Mouse (Mus musculus) stomach, embryonic 16.5 days (tissue): ENCODE measurements around the gene Tnfrsf21. TPM values are rescaled to one million over a fixed set of nuclear protein-coding genes. Genes with fewer than 3 reads are reported as not detected.

ENCODE experiments used
- ATAC-seq: fragments of 200-750 bp; cut with Nextera tagmentation; 2 replicates; pipeline ENCODE4 v1.8.0; 2017; ENCODE audit warnings: moderate number of reproducible peaks, moderate TSS enrichment; ENCODE audit not compliant: insufficient read depth, low FRiP score
- H3K27ac ChIP-seq: fragments of 300-500 bp; sonication (generic); 2 replicates; pipeline ENCODE4 v1.5.1; 2014; ENCODE audit warnings: low read length
- H3K27me3 ChIP-seq: fragments of 300-500 bp; sonication (generic); 2 replicates; pipeline ENCODE4 v1.6.1; 2014; ENCODE audit warnings: low read length, control low read depth, mixed read lengths; ENCODE audit not compliant: control insufficient read depth, insufficient read depth
- H3K36me3 ChIP-seq: fragments of 300-500 bp; sonication (generic); 2 replicates; pipeline ENCODE4 v1.6.1; 2014; ENCODE audit warnings: low read length; ENCODE audit not compliant: control insufficient read depth, insufficient read depth
- H3K4me1 ChIP-seq: fragments of 300-500 bp; sonication (generic); 2 replicates; pipeline ENCODE4 v1.6.1; 2014; ENCODE audit warnings: low read length, control low read depth, mixed read lengths; ENCODE audit not compliant: control insufficient read depth, insufficient read depth
- H3K4me2 ChIP-seq: fragments of 300-500 bp; sonication (generic); 2 replicates; pipeline ENCODE4 v1.6.1; 2014; ENCODE audit warnings: low read depth, low read length, mixed read lengths
- H3K4me3 ChIP-seq: fragments of 300-500 bp; sonication (generic); replicated peaks from 2 replicates; pipeline ENCODE4 v1.5.1; 2014; ENCODE audit warnings: mild to moderate bottlenecking, low read length
- H3K9ac ChIP-seq: fragments of 300-500 bp; sonication (generic); 2 replicates; pipeline ENCODE4 v1.6.1; 2014; ENCODE audit warnings: low read length
- H3K9me3 ChIP-seq: fragments of 300-500 bp; sonication (generic); replicated peaks from 2 replicates; pipeline ENCODE4 v1.6.1; 2016; ENCODE audit warnings: low read length, control low read depth; ENCODE audit not compliant: control insufficient read depth
- WGBS: fragments of 180-500 bp; shearing (Covaris S2); extraction: QIAGEN DNeasy Blood & Tissue Kit; methylation state at CpG from one replicate; pipeline ENCODE4 v1.1.7; 2014; 5-methylcytosine and 5-hydroxymethylcytosine counted together
- polyA plus RNA-seq: library from polyadenylated mRNA; unstranded; fragments of >200 nt; fragmentation: Nextera tagmentation; extraction: Ambion mirVana; gene quantifications from 2 replicates; pipeline ENCODE4 v1.2.1, GENCODE M21; 2015

The Tnfrsf21 gene
- polyA plus RNA-seq, 1 experiment from 2014 or later: 33.9 TPM

- no peak for ATAC-seq
- Histone ChIP-seq H3K27me3 (no peaks in the 10 kb centered on the region), H3K27ac (no peak overlapping the region), H3K4me2 (no peak overlapping the region), H3K9ac (no peak overlapping the region), H3K4me3 (no peak overlapping the region), H3K36me3 (no peaks in the 10 kb centered on the region), H3K9me3 (no peaks in the 10 kb centered on the region), H3K4me1 (peaks cover 3% of the 10 kb centered on the region; the same call in 1 of the 2 replicates)
- 78% methylated on average over 5 of the region's 5 CpGs for WGBS
Measured at GRCm38 (mm10) chr17:43081225-43081624, 64.9 kb downstream of the Tnfrsf21 start.

DNA sequence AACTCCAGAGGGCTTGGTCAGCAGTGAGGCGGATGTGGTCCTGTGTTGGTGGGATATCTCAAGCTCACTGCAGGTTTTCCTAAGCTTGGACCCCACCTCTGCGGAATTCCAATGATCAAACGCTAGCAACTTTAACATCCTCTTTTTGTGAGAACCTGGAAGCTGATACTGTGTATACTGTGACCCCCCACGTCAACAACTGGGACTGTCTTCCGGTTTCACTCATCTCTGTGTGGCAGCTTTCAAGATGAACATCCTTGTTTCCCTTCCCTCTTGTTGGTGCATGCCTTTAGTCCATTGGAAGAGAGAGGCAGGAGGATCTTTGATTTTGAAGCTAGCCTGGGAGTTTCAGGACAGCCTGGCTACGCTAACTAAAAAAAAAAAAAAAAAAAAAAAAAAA lies 73.1 kb downstream of the Tnfrsf21 start:
- Histone ChIP-seq H3K4me2 (no peak overlapping the region), H3K4me3 (no peak overlapping the region), H3K9ac (no peak overlapping the region), H3K27ac (no peak overlapping the region), H3K36me3 (peaks cover 3% of the 10 kb centered on the region; the same call in 1 of the 2 replicates), H3K9me3 (no peaks in the 10 kb centered on the region), H3K27me3 (no peaks in the 10 kb centered on the region), H3K4me1 (no peaks in the 10 kb centered on the region)
- WGBS: 85% methylated on average over 6 of the region's 6 CpGs
- no peak for ATAC-seq

DNA sequence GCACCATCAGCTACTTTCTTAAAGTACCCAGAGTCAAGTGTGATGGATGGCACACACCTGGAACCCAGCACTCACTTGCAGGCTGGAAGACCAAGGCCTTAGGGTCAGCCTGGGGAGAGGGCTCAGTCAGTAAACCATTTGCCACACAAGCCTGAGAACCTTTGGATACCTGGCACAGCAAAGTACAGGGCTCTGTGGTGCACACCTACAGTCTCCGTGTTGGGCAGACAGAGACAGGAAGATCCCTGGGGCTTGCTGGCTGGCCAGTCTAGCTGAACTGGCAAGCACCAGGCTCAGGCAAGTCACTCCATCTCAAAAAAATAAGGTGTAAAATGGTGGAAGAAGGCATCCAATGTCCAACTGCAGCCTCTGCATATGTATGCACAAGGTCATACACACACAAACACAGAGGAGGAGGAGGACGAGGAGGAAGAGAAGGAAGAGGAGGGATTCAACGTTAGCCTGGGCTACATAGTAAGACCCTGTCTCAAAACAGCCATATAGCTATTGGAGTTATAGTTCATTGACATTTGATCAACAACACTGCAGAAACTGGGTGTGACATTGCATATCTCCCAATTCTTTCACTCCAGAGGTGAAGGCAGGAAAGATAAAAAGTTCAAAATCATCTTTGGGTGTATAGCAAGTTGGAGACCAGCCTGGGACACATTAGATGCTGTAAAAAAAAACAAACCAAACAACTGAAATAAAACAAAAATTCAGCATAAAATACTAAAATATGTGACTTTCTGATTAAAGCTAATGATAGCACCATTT lies 74.8 kb downstream of the Tnfrsf21 start:
- WGBS: 87% methylated on average over 3 of the region's 3 CpGs
- ATAC-seq: no peak
- Histone ChIP-seq H3K4me1 (no peaks in the 10 kb centered on the region), H3K4me2 (no peak overlapping the region), H3K27me3 (no peaks in the 10 kb centered on the region), H3K4me3 (no peak overlapping the region), H3K36me3 (peaks cover 3% of the 10 kb centered on the region; the same call in 1 of the 2 replicates), H3K9me3 (no peaks in the 10 kb centered on the region), H3K9ac (no peak overlapping the region), H3K27ac (no peak overlapping the region)

- no peaks in the 10 kb centered on the region for H3K9me3 ChIP-seq
- H3K4me3 ChIP-seq: no peak overlapping the region
- H3K9ac ChIP-seq: no peak overlapping the region
- H3K4me1 ChIP-seq: no peaks in the 10 kb centered on the region
- no peak for ATAC-seq
- no peaks in the 10 kb centered on the region for H3K36me3 ChIP-seq
- H3K27ac ChIP-seq: no peak overlapping the region
- 46% methylated on average over 8 of the region's 8 CpGs for WGBS
- H3K27me3 ChIP-seq: no peaks in the 10 kb centered on the region
- no peak overlapping the region for H3K4me2 ChIP-seq
Measured at GRCm38 (mm10) chr17:43092280-43092995, 76.1 kb downstream of the Tnfrsf21 start.

DNA sequence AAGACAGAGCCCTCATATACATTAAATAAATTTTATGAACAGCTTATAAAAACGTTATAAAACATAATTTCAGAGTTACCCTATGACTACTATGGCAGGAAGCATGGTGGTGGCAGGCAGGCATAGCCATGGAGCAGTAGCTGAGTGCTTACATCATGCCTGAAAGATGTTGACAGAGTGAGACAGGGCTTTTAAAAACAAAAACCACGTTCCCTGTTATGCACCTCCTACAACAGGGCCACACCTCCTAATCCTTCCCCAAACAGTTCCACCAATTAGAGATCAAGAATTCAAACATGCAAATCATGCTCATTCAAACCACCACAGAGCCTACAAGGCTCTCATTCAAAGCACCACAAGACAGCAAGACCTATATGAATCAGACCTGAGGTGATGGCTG lies 77.9 kb downstream of the Tnfrsf21 start:
- no peaks in the 10 kb centered on the region for H3K9me3 ChIP-seq
- no peak overlapping the region for H3K9ac ChIP-seq
- ATAC-seq: no peak
- H3K4me1 ChIP-seq: no peaks in the 10 kb centered on the region
- WGBS: 27% methylated on average over 2 of the region's 2 CpGs
- no peaks in the 10 kb centered on the region for H3K36me3 ChIP-seq
- H3K4me2 ChIP-seq: no peak overlapping the region
- no peaks in the 10 kb centered on the region for H3K27me3 ChIP-seq
- no peak overlapping the region for H3K4me3 ChIP-seq
- no peak overlapping the region for H3K27ac ChIP-seq

DNA sequence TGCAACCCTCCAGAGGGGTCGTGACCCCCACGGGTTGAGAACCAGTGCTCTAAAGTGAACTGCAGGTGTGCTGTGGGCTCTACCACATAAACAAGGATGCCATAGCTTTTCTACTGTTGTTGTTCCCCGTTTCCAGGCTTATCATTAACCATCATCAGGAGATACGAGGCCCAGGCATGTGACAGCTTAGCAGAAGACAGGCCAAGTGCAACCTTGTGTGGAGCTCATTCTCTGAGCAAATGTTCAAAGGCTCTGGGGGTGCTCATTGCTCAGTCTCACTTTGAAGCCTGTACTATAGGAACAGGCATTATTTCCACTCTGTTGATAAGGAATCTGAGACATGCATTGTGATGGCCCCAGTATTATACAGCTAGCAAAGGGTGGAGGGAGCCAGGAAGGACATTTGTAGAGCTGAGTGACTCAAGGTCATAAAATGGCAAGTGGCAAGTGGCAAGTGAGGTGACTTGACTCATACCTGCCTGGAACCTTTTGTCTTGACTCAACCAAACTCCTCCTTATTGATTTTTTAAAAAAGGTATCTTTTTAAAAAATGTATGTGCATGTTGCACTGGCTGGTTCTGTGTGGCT lies 80.8 kb downstream of the Tnfrsf21 start:
- Histone ChIP-seq H3K4me3 (no peak overlapping the region), H3K4me1 (no peaks in the 10 kb centered on the region), H3K9ac (no peak overlapping the region), H3K4me2 (no peak overlapping the region), H3K27me3 (no peaks in the 10 kb centered on the region), H3K27ac (no peak overlapping the region), H3K36me3 (no peaks in the 10 kb centered on the region), H3K9me3 (no peaks in the 10 kb centered on the region)
- ATAC-seq: no peak
- 42% methylated on average over 4 of the region's 4 CpGs for WGBS

- Histone ChIP-seq H3K4me1 (no peaks in the 10 kb centered on the region), H3K4me3 (no peak overlapping the region), H3K27ac (no peak overlapping the region), H3K9me3 (no peaks in the 10 kb centered on the region), H3K4me2 (no peak overlapping the region), H3K27me3 (no peaks in the 10 kb centered on the region), H3K9ac (no peak overlapping the region), H3K36me3 (no peaks in the 10 kb centered on the region)
- WGBS: 72% methylated on average over 3 of the region's 3 CpGs
- ATAC-seq: no peak
Measured at GRCm38 (mm10) chr17:43106108-43106507, 89.8 kb downstream of the Tnfrsf21 start.

GRCm38 (mm10) chr17:43107338-43107737 lies 91.0 kb downstream of the Tnfrsf21 start:
- 61% methylated on average over 5 of the region's 5 CpGs for WGBS
- H3K9me3 ChIP-seq: no peaks in the 10 kb centered on the region

DNA sequence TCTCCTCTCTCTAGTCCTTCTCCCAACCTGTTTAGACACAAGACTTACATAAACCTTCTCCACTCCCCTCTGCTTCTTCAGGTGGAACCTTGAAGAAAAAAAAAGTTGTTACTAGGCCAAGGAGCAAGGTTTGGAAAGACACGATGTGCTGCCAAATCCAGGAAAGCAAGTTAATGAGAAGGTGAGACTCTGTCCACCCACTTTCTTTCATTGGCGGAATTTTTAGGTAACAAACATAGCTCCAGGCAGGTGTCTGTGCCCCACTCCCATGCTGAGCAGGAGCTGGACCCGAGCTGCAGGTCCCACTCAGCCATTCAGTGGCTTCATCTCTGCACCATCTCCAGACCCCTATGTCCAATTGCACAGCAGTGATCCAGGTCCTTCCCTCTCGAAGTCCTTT lies 93.1 kb downstream of the Tnfrsf21 start:
- ATAC-seq: no peak
- Histone ChIP-seq H3K36me3 (no peaks in the 10 kb centered on the region), H3K4me3 (no peak overlapping the region), H3K27me3 (no peaks in the 10 kb centered on the region), H3K9me3 (no peaks in the 10 kb centered on the region), H3K9ac (no peak overlapping the region), H3K4me2 (no peak overlapping the region), H3K4me1 (0 out of 2 replicates have a peak, but pooled peaks cover 3% of the 10 kb centered on the region), H3K27ac (no peak overlapping the region)
- 65% methylated on average over 4 of the region's 4 CpGs for WGBS

More at GRCm38 (mm10) chr17:43107338-43107737, 91.0 kb downstream of the Tnfrsf21 start:
- H3K4me3 ChIP-seq: no peak overlapping the region
- no peak overlapping the region for H3K27ac ChIP-seq
- no peak overlapping the region for H3K9ac ChIP-seq
- H3K4me2 ChIP-seq: no peak overlapping the region
- H3K4me1 ChIP-seq: no peaks in the 10 kb centered on the region
- no peaks in the 10 kb centered on the region for H3K27me3 ChIP-seq
- ATAC-seq: no peak
- no peaks in the 10 kb centered on the region for H3K36me3 ChIP-seq
